Mouse (Mus musculus) erythroblast, embryonic 14.5 days (primary cell): ENCODE measurements around the gene Dennd1a. TPM values are rescaled to one million over a fixed set of nuclear protein-coding genes. Genes with fewer than 3 reads are reported as not detected.

Source experiments
- H3K27me3 ChIP-seq: 2 replicates; pipeline ENCODE4 v1.6.1; 2012; ENCODE audit warnings: inconsistent platforms; ENCODE audit not compliant: control insufficient read depth
- H3K36me3 ChIP-seq: 2 replicates; pipeline ENCODE4 v1.6.1; 2012; ENCODE audit warnings: mild to moderate bottlenecking, inconsistent platforms; ENCODE audit not compliant: control insufficient read depth
- H3K4me1 ChIP-seq: 2 replicates; pipeline ENCODE4 v1.6.1; 2012; ENCODE audit warnings: inconsistent platforms; ENCODE audit not compliant: control insufficient read depth
- H3K4me3 ChIP-seq: replicated peaks from 2 replicates; pipeline ENCODE3; 2012; ENCODE audit warnings: moderate library complexity, mild to moderate bottlenecking, inconsistent platforms
- H3K9me3 ChIP-seq: 2 replicates; pipeline ENCODE4 v1.6.1; 2012; ENCODE audit warnings: low read length, inconsistent platforms, mixed read lengths; ENCODE audit not compliant: control insufficient read depth
- GATA1 ChIP-seq: IDR thresholded peaks from 2 replicates; pipeline ENCODE4 v1.6.1; 2012; ENCODE audit warnings: low read length, inconsistent platforms, mixed read lengths
- TAL1 ChIP-seq: IDR thresholded peaks from 3 replicates; pipeline ENCODE4 v1.6.1; 2012; ENCODE audit warnings: low read length, inconsistent platforms, mixed read lengths
- polyA plus RNA-seq: library from polyadenylated mRNA; stranded (reverse); fragments of >175 nt; gene quantifications from 2 replicates; pipeline ENCODE4 v1.2.3, GENCODE M21; 2012

The Dennd1a gene
- polyA plus RNA-seq, 1 experiment = 10.7 TPM

DNA sequence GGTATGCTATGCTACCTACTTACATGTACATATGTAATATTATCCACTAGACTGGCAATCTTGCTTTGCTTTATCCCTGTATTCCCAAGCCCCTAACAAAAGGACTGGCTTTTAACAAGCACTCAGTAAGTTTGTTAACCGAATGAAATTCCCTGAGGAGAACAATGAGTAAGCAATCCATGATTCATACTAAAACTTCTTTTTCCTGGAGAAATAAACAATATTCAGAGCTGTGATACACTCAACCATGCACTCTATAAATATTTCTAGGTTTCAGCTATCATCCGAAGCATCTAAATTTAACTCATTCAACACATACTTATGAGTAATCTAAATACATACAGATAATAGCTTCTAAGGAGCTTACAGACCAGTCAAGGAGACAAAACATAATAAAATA lies 23.5 kb downstream of the Dennd1a start:
- Histone ChIP-seq H3K4me3 (no peak overlapping the region), H3K27me3 (no peaks in the 10 kb centered on the region), H3K36me3 (peaks cover 8% of the 10 kb centered on the region), H3K4me1 (peaks cover 10% of the 10 kb centered on the region), H3K9me3 (no peaks in the 10 kb centered on the region)
- TF ChIP-seq TAL1 = no peak
- no peak for TF ChIP-seq GATA1

- H3K4me3 ChIP-seq = no peak overlapping the region
- no peaks in the 10 kb centered on the region for H3K9me3 ChIP-seq
- TF ChIP-seq TAL1 (no peak), GATA1 (no peak)
- no peaks in the 10 kb centered on the region for H3K36me3 ChIP-seq
- peaks cover 20% of the 10 kb centered on the region for H3K4me1 ChIP-seq
- no peaks in the 10 kb centered on the region for H3K27me3 ChIP-seq
Measured at GRCm38 (mm10) chr2:38259052-38259451, 28.1 kb downstream of the Dennd1a start.

- H3K4me1 ChIP-seq = peaks cover 18% of the 10 kb centered on the region
Measured at GRCm38 (mm10) chr2:38237616-38238015, 49.6 kb downstream of the Dennd1a start.

GRCm38 (mm10) chr2:38235593-38235992 lies 51.6 kb downstream of the Dennd1a start:
- H3K27me3 ChIP-seq = no peaks in the 10 kb centered on the region
- H3K9me3 ChIP-seq = no peaks in the 10 kb centered on the region
- TF ChIP-seq TAL1 (no peak), GATA1 (no peak)
- H3K4me1 ChIP-seq = peaks cover 29% of the 10 kb centered on the region
- H3K36me3 ChIP-seq = peaks cover 3% of the 10 kb centered on the region
- H3K4me3 ChIP-seq = no peak overlapping the region

More at GRCm38 (mm10) chr2:38237616-38238015, 49.6 kb downstream of the Dennd1a start:
- no peaks in the 10 kb centered on the region for H3K27me3 ChIP-seq
- no peak for TF ChIP-seq GATA1
- no peak for TF ChIP-seq TAL1
- no peaks in the 10 kb centered on the region for H3K9me3 ChIP-seq
- H3K36me3 ChIP-seq = peaks cover 13% of the 10 kb centered on the region
- H3K4me3 ChIP-seq = no peak overlapping the region

- Histone ChIP-seq H3K9me3 (no peaks in the 10 kb centered on the region), H3K27me3 (no peaks in the 10 kb centered on the region), H3K4me1 (peaks cover 32% of the 10 kb centered on the region), H3K4me3 (no peak overlapping the region), H3K36me3 (peaks cover 4% of the 10 kb centered on the region)
- TF ChIP-seq GATA1 (no peak), TAL1 (no peak)
Measured at GRCm38 (mm10) chr2:38229882-38230281, 57.3 kb downstream of the Dennd1a start.

DNA sequence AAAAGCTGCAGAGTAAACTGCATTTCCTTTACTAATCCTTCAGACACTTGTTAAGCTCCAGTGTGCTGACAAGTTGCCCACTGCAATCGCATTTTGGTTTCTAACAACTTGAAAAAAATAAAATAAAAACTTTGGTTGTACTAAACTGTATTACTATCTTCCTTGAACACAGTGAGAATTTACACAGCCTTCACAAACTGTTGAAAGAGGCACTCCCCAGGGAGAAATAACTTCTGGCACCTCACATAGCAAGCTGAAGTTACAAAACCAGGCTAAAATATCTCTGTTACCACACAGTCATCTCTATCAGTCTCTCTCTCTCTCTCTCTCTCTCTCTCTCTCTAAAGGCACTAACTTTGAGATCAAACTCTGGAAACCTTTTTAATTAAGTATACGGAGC lies 63.4 kb downstream of the Dennd1a start:
- H3K4me3 ChIP-seq = no peak overlapping the region
- no peaks in the 10 kb centered on the region for H3K9me3 ChIP-seq
- peaks cover 31% of the 10 kb centered on the region for H3K4me1 ChIP-seq
- no peak for TF ChIP-seq TAL1
- TF ChIP-seq GATA1 = no peak
- H3K36me3 ChIP-seq = peaks cover 4% of the 10 kb centered on the region
- H3K27me3 ChIP-seq = no peaks in the 10 kb centered on the region

GRCm38 (mm10) chr2:38221461-38221860 lies 65.7 kb downstream of the Dennd1a start:
- Histone ChIP-seq H3K4me3 (no peak overlapping the region), H3K36me3 (peaks cover 3% of the 10 kb centered on the region), H3K4me1 (peaks cover 40% of the 10 kb centered on the region), H3K9me3 (no peaks in the 10 kb centered on the region), H3K27me3 (no peaks in the 10 kb centered on the region)
- TF ChIP-seq TAL1 (no peak), GATA1 (no peak)

DNA sequence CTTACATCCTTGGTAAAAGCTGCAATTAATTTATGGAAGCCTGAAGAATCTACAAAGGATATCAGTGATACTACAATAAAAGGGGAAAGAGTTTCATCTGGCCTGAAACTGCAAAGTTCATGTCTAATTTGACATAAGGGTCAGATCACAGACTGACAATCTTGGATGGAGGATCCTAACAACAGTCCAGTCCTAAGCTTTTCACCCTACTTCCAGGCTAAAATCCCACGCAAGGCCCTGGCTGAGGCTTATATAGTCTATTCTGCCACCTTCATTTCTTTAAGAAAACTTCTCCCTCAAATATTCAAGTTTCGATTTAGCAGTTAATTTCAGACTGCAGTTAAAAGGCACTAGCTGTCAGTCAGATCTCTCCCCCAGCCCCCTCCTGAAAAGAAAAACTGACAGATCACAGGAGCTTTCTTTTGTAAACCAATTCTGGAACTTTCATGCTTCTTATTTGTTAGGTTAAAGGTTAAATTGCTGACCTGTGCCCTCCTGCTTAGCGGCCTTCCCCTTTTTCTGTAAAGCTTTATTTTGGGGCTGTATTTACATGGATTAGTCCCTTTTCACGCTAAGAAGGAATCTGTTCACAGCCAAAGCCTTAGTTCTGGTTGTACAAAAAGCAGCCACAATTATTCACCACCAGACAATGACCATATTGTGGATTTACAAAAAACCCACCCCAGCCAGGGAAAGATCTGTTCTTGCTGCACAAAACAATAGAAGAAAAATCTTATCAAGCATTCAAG lies 66.3 kb downstream of the Dennd1a start:
- H3K27me3 ChIP-seq = no peaks in the 10 kb centered on the region
- no peak for TF ChIP-seq GATA1
- no peak for TF ChIP-seq TAL1
- peaks cover 3% of the 10 kb centered on the region for H3K36me3 ChIP-seq
- no peaks in the 10 kb centered on the region for H3K9me3 ChIP-seq
- no peak overlapping the region for H3K4me3 ChIP-seq
- peaks cover 40% of the 10 kb centered on the region for H3K4me1 ChIP-seq

- H3K27me3 ChIP-seq = no peaks in the 10 kb centered on the region
Measured at GRCm38 (mm10) chr2:38219666-38220065, 67.5 kb downstream of the Dennd1a start.

DNA sequence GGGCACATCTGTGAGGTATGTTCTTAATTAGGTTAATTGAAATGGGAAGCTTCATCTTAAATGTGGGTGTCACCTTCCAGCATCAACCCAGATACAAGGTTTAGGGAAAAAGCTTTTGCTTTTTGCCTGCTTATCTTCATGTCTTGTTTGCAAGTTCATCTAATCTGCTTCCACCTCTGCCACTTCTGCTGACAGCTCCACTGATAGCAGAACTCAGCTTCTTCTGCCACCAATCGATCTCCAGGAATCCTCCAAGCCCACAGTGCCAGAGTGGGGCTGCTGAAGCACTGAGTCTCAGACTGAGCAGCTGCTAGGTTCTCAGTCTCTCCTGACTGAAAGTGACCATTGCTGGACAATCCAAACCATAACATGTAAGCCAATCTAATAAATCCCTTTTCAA lies 74.1 kb downstream of the Dennd1a start:
- peaks cover 33% of the 10 kb centered on the region for H3K4me1 ChIP-seq
- no peak overlapping the region for H3K4me3 ChIP-seq
- H3K27me3 ChIP-seq = no peaks in the 10 kb centered on the region
- H3K36me3 ChIP-seq = peaks cover 5% of the 10 kb centered on the region
- no peak for TF ChIP-seq TAL1
- TF ChIP-seq GATA1 = no peak
- peaks cover 3% of the 10 kb centered on the region; the same call in 1 of the 2 replicates for H3K9me3 ChIP-seq

More at GRCm38 (mm10) chr2:38219666-38220065, 67.5 kb downstream of the Dennd1a start:
- H3K4me3 ChIP-seq = no peak overlapping the region
- no peak for TF ChIP-seq TAL1
- TF ChIP-seq GATA1 = no peak
- H3K4me1 ChIP-seq = peaks cover 39% of the 10 kb centered on the region
- peaks cover 3% of the 10 kb centered on the region for H3K36me3 ChIP-seq
- no peaks in the 10 kb centered on the region for H3K9me3 ChIP-seq
